Mouse (Mus musculus): ENCODE data around the gene Lmbr1.

DNA sequence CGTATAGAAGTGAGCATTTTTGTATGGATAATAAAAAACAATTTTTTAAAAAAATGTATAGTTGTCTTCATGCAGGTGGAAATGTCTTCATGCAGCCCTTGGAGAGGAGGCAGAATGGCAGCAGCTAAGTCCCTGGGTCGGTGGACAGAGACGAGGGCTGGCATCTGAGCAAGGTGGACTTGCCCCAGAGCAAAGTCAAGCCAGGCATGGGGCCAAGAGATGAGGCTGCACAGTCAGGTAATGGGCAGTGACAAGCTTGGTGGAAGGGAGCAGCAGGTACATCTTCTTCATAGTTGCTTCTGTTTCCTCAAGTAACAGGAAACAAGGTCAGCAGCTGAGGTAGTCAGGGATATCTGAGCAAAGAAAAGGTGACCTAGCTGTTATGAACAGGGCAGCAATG is 97.1 kb downstream of the Lmbr1 start:
- TF ChIP-seq CTCF (conservative IDR thresholded peaks at IDR 0.05 in 1 of 2, IDR thresholded peaks at IDR 0.05 in 1 of 2; ENCODE audit: low read depth in 2 of 2, low read length in 2 of 2), result no peak
- TF ChIP-seq KAT2A (IDR thresholded peaks at IDR 0.05; ENCODE audit: insufficient replicate concordance, low read length), result no peak
- no peak for TF ChIP-seq MYC (IDR thresholded peaks at IDR 0.05; ENCODE audit: low read depth, low read length)
- no peak for TF ChIP-seq USF1 (IDR thresholded peaks at IDR 0.05; ENCODE audit: low read depth, low read length)
- TF ChIP-seq JUN (IDR thresholded peaks at IDR 0.05; ENCODE audit: insufficient read depth, low read depth, low read length), result no peak
- TF ChIP-seq POLR2A (IDR thresholded peaks at IDR 0.05; ENCODE audit: low read depth, low read length), result no peak
- no peak for TF ChIP-seq POLR2AphosphoS2 (IDR thresholded peaks at IDR 0.05; ENCODE audit: low read depth, low read length)
- TF ChIP-seq EP300 (IDR thresholded peaks at IDR 0.05; ENCODE audit: low read length), result no peak
- TF ChIP-seq RAD21 (IDR thresholded peaks at IDR 0.05; ENCODE audit: low read depth, low read length), result no peak
- no peak for TF ChIP-seq HCFC1 (IDR thresholded peaks at IDR 0.05; ENCODE audit: low read depth, low read length)
- no peak for TF ChIP-seq ELF1 (IDR thresholded peaks at IDR 0.05; ENCODE audit: low read depth, low read length)
- no peak for TF ChIP-seq NELFE (IDR thresholded peaks at IDR 0.05; ENCODE audit: low read depth, low read length)
- TF ChIP-seq E2F4 (IDR thresholded peaks at IDR 0.05; ENCODE audit: insufficient replicate concordance, low read depth, low read length), result no peak
- TF ChIP-seq ZC3H11A (IDR thresholded peaks at IDR 0.05; ENCODE audit: low read depth, low read length), result no peak

Measured in CH12.LX (cell line).